Mouse (Mus musculus) G1E (cell line): ENCODE data around the gene Shd.

Experiments used
- CTCF ChIP-seq: IDR thresholded peaks from 2 replicates; pipeline ENCODE4 v1.5.1; 2012; ENCODE audit warnings: low read depth, low read length, inconsistent platforms, mixed read lengths
- GATA1 ChIP-seq: IDR thresholded peaks from 2 replicates; pipeline ENCODE4 v1.6.1; 2012; ENCODE audit warnings: borderline replicate concordance, low read length, inconsistent platforms, mixed read lengths
- GATA2 ChIP-seq: IDR thresholded peaks from 2 replicates; pipeline ENCODE4 v1.6.1; 2012; ENCODE audit warnings: low read depth, low read length, inconsistent platforms, borderline replicate concordance
- POLR2AphosphoS5 ChIP-seq: IDR thresholded peaks from 2 replicates; pipeline ENCODE4 v1.6.1; 2012; ENCODE audit warnings: low read depth, low read length, inconsistent platforms; ENCODE audit not compliant: insufficient replicate concordance
- TAL1 ChIP-seq: conservative IDR thresholded peaks from 2 replicates; pipeline ENCODE4 v1.6.1; 2012; ENCODE audit warnings: low read depth, low read length, inconsistent platforms, mixed read lengths

DNA sequence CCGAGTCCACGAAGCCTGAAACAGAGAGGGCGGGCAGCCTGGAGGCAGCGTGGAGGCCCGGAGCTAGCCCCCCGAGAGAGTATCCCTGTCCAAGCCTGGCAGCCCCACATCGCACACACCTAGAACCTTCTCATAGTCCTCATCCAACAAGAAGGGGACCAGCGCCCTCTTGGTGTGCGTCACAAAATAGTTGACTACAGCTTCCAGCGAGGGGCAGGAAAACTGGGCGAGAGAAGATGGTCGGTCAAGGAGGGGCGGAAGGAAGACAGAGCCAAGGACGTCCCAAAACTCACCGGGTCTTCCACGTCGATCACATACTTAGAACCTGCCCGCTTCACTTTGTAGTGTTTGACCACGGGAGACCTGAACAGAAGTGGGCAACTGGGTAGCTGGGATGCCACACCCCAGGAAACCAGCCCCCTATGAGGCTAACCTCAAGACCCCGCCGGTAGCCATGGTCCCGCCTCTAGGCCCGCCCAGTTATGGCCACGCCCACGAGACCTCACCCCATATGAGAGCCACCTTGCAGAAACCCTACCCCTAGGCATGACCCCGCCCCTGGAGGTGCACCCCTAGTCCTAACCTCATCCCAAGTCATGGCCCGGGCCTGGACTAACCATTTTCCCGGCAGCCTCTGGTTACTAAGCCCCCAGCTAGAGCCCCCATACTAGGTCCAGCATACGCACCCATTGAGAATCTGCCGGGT lies 29.7 kb downstream of the Shd start:
- TF ChIP-seq CTCF (no peak), GATA1 (no peak), GATA2 (no peak), POLR2AphosphoS5 (no peak), TAL1 (no peak)
